Mouse (Mus musculus) heart, adult 2 months (tissue): ENCODE measurements around the gene Bend3.

Source experiments
- CTCF ChIP-seq: fragments of 200-600 bp; IDR thresholded peaks from 2 replicates; pipeline ENCODE4 v1.8.1; 2022; ENCODE audit warnings: antibody characterized with exemption, mild to moderate bottlenecking, moderate library complexity
- POLR2A ChIP-seq: fragments of 200-500 bp; IDR thresholded peaks from 2 replicates; pipeline ENCODE4 v1.6.1; 2011; ENCODE audit warnings: mild to moderate bottlenecking, low read depth, low read length, control low read depth; ENCODE audit not compliant: insufficient read depth

GRCm38 (mm10) chr10:43504291-43504690 lies 25.7 kb downstream of the Bend3 start:
- TF ChIP-seq CTCF = no peak
- no peak for TF ChIP-seq POLR2A
